Mouse (Mus musculus) small intestine, adult 2 months (tissue): Measurements from ENCODE around the gene Pdcl3.

Experiments
- CTCF ChIP-seq: fragments of 200-500 bp; IDR thresholded peaks from 2 replicates; pipeline ENCODE4 v1.5.1; 2012; ENCODE audit warnings: low read depth, mild to moderate bottlenecking, control low read depth, inconsistent platforms, low read length, moderate library complexity, mixed read lengths; ENCODE audit not compliant: insufficient replicate concordance, insufficient read length; ENCODE audit errors: extremely low read depth
- POLR2A ChIP-seq: fragments of 200-500 bp; IDR thresholded peaks from 2 replicates; pipeline ENCODE4 v1.6.1; 2012; ENCODE audit warnings: low read depth, mild to moderate bottlenecking, control low read depth, inconsistent platforms, low read length, moderate library complexity

- no peak for TF ChIP-seq CTCF
- TF ChIP-seq POLR2A = no peak
These were observed 1.5 kb upstream of the Pdcl3 start for GRCm38 (mm10) chr1:38983870-38984269.
